Mouse (Mus musculus) lung, adult 2 months (tissue): ENCODE measurements around the gene Pdlim5.

Source experiments
- CTCF ChIP-seq: fragments of 200-500 bp; IDR thresholded peaks from 2 replicates; pipeline ENCODE4 v1.5.1; 2011; ENCODE audit warnings: mild to moderate bottlenecking, low read length, control low read depth; ENCODE audit not compliant: insufficient read depth
- POLR2A ChIP-seq: fragments of 200-500 bp; IDR thresholded peaks from 2 replicates; pipeline ENCODE4 v1.6.1; 2011; ENCODE audit warnings: low read depth, mild to moderate bottlenecking, control low read depth, low read length, borderline replicate concordance; ENCODE audit errors: extremely low read depth

GRCm38 (mm10) chr3:142212186-142212585, 183.3 kb downstream of the Pdlim5 start:
- no peak for TF ChIP-seq CTCF
- no peak for TF ChIP-seq POLR2A
